Mouse (Mus musculus) thymus, adult 2 months (tissue): ENCODE data around the gene Ino80b. TPM values are rescaled to one million over a fixed set of nuclear protein-coding genes. Genes with fewer than 3 reads are reported as not detected.

ENCODE experiments used
- DNase-seq: peaks from one replicate; pipeline ENCODE4 v3.0.0; 2021
- H3K27ac ChIP-seq: fragments of 200-500 bp; 2 replicates; pipeline ENCODE4 v1.5.1; 2012; ENCODE audit warnings: low read length, control low read depth; ENCODE audit not compliant: control insufficient read depth, insufficient read depth
- H3K27me3 ChIP-seq: fragments of 200-500 bp; 2 replicates; pipeline ENCODE4 v1.6.1; 2012; ENCODE audit warnings: mild to moderate bottlenecking, low read length, moderate library complexity, mixed read lengths; ENCODE audit not compliant: control insufficient read depth, insufficient read depth
- H3K36me3 ChIP-seq: fragments of 200-500 bp; 2 replicates; pipeline ENCODE4 v1.6.1; 2012; ENCODE audit warnings: mild to moderate bottlenecking, low read length, moderate library complexity; ENCODE audit not compliant: control insufficient read depth, insufficient read depth
- H3K4me1 ChIP-seq: fragments of 200-500 bp; replicated peaks from 2 replicates; pipeline ENCODE4 v1.6.1; 2012; ENCODE audit warnings: low read length; ENCODE audit not compliant: control insufficient read depth, insufficient read depth
- H3K4me3 ChIP-seq: fragments of 200-500 bp; 2 replicates; pipeline ENCODE4 v1.5.1; 2012; ENCODE audit warnings: mild to moderate bottlenecking, low read length, control low read depth, moderate library complexity; ENCODE audit not compliant: control insufficient read depth, insufficient read depth
- CTCF ChIP-seq: fragments of 200-500 bp; IDR thresholded peaks from 2 replicates; pipeline ENCODE4 v1.5.1; 2012; ENCODE audit warnings: mild to moderate bottlenecking, control low read depth, low read length, moderate library complexity, borderline replicate concordance; ENCODE audit not compliant: control insufficient read depth, poor library complexity, insufficient read depth; ENCODE audit errors: extremely low read depth
- POLR2A ChIP-seq: fragments of 200-500 bp; IDR thresholded peaks from 2 replicates; pipeline ENCODE4 v1.6.1; 2012; ENCODE audit warnings: mild to moderate bottlenecking, low read length, control low read depth, moderate library complexity; ENCODE audit not compliant: control insufficient read depth, poor library complexity, insufficient read depth; ENCODE audit errors: extremely low read depth
- WGBS: fragments of 180-500 bp; shearing (Covaris S2); methylation state at CpG from one replicate; pipeline ENCODE4 v1.1.7; 2018; 5-methylcytosine and 5-hydroxymethylcytosine counted together
- polyA plus RNA-seq: library from polyadenylated mRNA; depleted of rRNA; stranded (reverse); fragments of >200 nt; gene quantifications from 2 replicates; pipeline ENCODE4 v1.2.3, GENCODE M21; 2012

The Ino80b gene
- polyA plus RNA-seq, 1 experiment: 67.2 TPM

DNA sequence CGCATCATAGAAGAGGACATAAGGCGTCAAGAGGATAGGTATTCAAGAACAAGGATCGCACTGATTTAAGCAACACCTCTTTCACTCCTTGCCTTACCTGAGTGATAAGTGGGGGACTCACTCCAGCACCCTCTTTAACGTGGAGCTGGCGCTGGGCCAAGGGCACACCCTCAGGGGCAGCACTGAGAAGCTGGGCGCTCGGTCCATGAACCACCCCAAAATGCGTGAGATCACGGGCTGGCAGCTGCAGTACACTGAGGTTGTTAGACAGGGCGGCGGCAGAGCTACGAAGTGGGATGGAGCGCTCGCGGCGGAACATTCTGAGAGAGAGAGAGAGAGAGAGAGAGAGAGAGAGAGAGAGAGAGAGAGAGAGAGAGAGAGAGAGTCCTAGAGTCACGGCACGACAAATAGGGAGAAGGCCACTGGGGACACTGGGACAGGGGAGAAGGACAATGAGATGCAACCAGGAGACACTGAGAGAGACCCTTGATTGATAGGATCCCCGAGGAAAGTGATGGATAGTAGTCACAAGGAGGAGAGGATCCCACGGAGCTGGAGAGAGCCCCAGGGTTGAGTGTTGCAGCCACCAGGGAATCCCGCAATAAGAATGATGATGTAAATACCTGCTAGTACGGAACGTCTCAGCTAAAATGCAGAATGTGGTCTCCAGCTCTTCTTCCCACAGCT, 30.5 kb upstream of the Ino80b start:
- Histone ChIP-seq H3K27ac (no peak overlapping the region), H3K4me1 (peaks cover 7% of the 10 kb centered on the region), H3K36me3 (no peaks in the 10 kb centered on the region), H3K27me3 (no peaks in the 10 kb centered on the region; the same call in 1 of the 2 replicates), H3K4me3 (peak overlapping the region; percentile 42)
- TF ChIP-seq CTCF (no peak), POLR2A (no peak)
- WGBS: 15% methylated on average over 23 of the region's 23 CpGs
- DNase-seq: no peak

DNA sequence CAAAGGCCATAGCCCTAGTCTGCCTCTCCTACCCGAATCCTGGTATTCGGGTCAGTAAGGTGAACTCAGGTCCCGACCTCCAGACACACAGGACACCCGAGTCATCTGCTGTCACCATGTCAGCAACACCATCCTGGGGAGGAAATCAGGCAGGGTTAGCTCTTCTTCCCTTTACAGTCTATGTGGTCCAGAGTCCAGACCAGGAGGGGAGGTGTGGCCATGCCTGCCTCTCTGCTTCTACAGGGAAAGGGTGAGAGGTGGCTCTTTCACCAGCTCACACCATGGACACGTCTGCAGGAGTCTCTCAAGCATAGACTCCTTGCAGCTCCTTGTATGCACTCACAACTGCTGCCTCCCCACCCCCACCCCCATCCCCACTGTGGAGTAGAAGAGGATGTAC, 28.3 kb upstream of the Ino80b start:
- Histone ChIP-seq H3K27ac (no peak overlapping the region), H3K36me3 (no peaks in the 10 kb centered on the region), H3K4me1 (peaks cover 7% of the 10 kb centered on the region), H3K27me3 (no peaks in the 10 kb centered on the region; the same call in 1 of the 2 replicates), H3K4me3 (no peak overlapping the region)
- TF ChIP-seq CTCF: no peak
- no peak for TF ChIP-seq POLR2A
- no peak for DNase-seq
- WGBS: 81% methylated on average over 5 of the region's 5 CpGs

DNA sequence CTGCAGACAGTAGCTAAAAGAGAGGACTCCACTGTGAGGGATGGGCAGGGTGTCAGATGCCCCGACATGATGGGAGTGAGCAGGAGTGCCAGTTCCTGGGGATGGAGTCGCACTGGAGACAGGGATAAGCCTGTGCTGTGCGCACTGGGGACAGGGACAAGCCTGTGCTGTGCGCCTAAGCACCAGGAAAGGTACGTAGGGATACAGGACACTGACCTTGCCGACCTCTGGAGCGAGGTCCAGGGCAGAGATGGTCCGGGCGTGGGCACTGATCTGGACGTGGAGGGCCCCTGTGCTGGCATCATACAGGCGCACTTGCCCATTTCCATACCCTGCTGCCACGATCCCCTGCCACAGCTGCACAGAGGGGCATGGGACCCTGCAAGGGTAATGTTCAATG, 27.8 kb upstream of the Ino80b start:
- no peak for TF ChIP-seq CTCF
- TF ChIP-seq POLR2A: no peak
- H3K4me3 ChIP-seq: no peak overlapping the region
- no peak overlapping the region for H3K27ac ChIP-seq
- H3K27me3 ChIP-seq: no peaks in the 10 kb centered on the region; the same call in 1 of the 2 replicates
- H3K36me3 ChIP-seq: no peaks in the 10 kb centered on the region
- H3K4me1 ChIP-seq: peaks cover 7% of the 10 kb centered on the region
- WGBS: 91% methylated on average over 12 of the region's 12 CpGs
- DNase-seq: no peak

DNA sequence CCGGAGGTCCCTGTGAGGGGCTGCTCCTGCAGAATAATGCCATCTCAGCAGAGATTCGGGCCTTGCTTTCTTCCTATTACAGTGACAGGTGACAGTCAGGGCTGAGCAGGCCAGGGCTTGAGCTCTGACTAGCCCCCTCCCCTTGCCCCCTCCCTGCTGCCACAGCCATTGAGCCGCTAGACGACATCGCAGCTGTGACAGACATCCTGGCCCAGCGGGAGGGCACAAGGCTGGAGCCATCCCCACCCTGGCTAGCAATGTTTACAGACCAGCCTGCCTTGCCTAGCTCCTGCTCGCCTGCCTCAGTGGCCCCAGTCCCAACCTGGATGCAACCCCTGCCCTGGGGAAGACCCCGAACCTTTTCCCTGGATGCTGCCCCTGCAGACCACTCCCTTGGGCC, 26.5 kb upstream of the Ino80b start:
- 92% methylated on average over 8 of the region's 8 CpGs for WGBS
- no peak for TF ChIP-seq POLR2A
- no peak for TF ChIP-seq CTCF
- no peaks in the 10 kb centered on the region; the same call in 1 of the 2 replicates for H3K27me3 ChIP-seq
- no peak overlapping the region for H3K27ac ChIP-seq
- H3K4me3 ChIP-seq: no peak overlapping the region
- no peaks in the 10 kb centered on the region for H3K36me3 ChIP-seq
- peaks cover 7% of the 10 kb centered on the region for H3K4me1 ChIP-seq
- no peak for DNase-seq

DNA sequence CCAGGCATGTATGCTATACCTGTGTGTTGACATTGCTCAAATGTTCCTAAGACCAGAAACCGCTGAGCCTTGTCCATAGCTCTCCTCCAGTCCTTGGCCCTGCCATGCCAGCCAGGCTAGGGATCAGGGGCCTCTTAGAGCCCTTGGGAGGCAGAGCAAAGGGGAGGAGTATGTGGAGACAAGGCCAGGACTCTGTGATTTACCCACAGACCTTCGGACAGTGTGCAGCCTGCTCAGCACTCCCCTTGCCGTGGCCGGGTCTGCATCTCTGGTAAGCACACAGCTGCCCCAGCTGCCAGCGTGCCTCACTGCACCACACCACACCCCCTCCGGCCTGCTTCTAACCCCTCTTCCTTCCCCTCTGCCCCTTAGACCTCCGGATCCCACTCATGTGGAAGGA, 22.0 kb upstream of the Ino80b start:
- Histone ChIP-seq H3K36me3 (no peaks in the 10 kb centered on the region), H3K4me1 (peaks cover 3% of the 10 kb centered on the region), H3K27me3 (no peaks in the 10 kb centered on the region; the same call in 1 of the 2 replicates), H3K27ac (no peak overlapping the region), H3K4me3 (no peak overlapping the region)
- WGBS: 84% methylated on average over 7 of the region's 7 CpGs
- DNase-seq: no peak
- no peak for TF ChIP-seq POLR2A
- TF ChIP-seq CTCF: no peak

DNA sequence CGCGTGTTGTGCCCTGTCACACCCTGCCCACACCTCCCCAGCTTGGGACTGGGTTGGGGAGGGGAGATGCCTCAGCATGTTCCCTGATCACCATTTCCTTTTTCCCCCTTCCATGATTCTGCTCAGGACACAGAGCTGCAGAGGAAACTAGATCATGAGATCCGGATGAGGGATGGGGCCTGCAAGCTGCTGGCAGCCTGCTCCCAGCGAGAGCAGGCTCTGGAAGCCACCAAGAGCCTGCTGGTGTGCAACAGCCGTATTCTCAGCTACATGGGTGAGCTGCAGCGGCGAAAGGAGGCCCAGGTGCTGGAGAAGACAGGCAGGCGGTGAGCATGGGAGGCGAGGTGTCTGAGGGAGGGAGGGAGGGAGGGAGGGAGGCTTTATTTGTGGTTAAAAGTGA, 20.6 kb upstream of the Ino80b start:
- Histone ChIP-seq H3K36me3 (no peaks in the 10 kb centered on the region), H3K27me3 (no peaks in the 10 kb centered on the region; the same call in 1 of the 2 replicates), H3K4me3 (no peak overlapping the region), H3K4me1 (peaks cover 3% of the 10 kb centered on the region), H3K27ac (no peak overlapping the region)
- 70% methylated on average over 9 of the region's 9 CpGs for WGBS
- no peak for TF ChIP-seq POLR2A
- TF ChIP-seq CTCF: no peak
- DNase-seq: no peak
